Mouse (Mus musculus): ENCODE results near the gene Proca1. TPM values are rescaled to one million over a fixed set of nuclear protein-coding genes. Genes with fewer than 3 reads are reported as not detected.

Gene Proca1
- polyA plus RNA-seq, 1 experiment from 2014 or later, result 3.1 TPM

GRCm38 (mm10) chr11:78247012-78247348 is 53.8 kb downstream of the Proca1 start:
- H3K27me3 ChIP-seq, result no peaks in the 10 kb centered on the region
- no peak overlapping the region for H3K9ac ChIP-seq
- peak overlapping the region; percentile 93 for H3K4me3 ChIP-seq
- peaks cover 26% of the 10 kb centered on the region for H3K4me1 ChIP-seq
- H3K9me3 ChIP-seq, result no peaks in the 10 kb centered on the region
- H3K4me2 ChIP-seq, result peak overlapping the region; percentile 61
- no peak overlapping the region for H3K27ac ChIP-seq
- H3K36me3 ChIP-seq, result peaks cover 16% of the 10 kb centered on the region
- no peak for ATAC-seq (ENCODE audit: insufficient number of reproducible peaks, low FRiP score, low TSS enrichment, low read depth)
- WGBS, result 39% methylated on average over 3 of the region's 3 CpGs

DNA sequence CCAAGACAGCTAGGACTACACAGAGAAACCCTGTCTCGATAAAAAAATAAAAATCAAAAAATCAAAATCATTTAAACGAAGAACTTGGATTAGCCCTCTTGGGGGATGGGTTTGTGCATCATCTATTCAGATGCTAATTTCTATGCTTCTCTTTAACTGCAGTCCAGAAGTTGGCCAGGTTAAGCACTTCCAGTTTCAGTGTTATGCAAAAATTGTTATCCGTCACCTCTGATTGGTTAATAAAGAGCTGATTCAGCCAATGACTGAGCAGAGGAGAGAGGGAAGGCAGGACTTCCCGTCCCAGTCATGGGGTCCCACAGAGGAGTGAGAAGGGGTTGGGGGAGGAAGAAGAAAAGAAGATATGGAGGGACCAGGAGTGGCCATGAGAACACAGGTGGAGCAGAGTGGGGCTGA is 54.5 kb downstream of the Proca1 start:
- Histone ChIP-seq H3K4me2 (no peak overlapping the region), H3K9me3 (no peaks in the 10 kb centered on the region), H3K36me3 (peaks cover 23% of the 10 kb centered on the region), H3K27ac (no peak overlapping the region), H3K9ac (no peak overlapping the region), H3K27me3 (no peaks in the 10 kb centered on the region), H3K4me1 (peaks cover 26% of the 10 kb centered on the region), H3K4me3 (no peak overlapping the region)
- 71% methylated on average over 4 of the region's 4 CpGs for WGBS
- no peak for ATAC-seq (ENCODE audit: insufficient number of reproducible peaks, low FRiP score, low TSS enrichment, low read depth)

Small RNA genes lying within 50 kb of the gene (microRNA-seq; reads per million reads assigned to microRNA genes)
- gene Mir7653, result not detected

Other genes starting within 250 kb of the Proca1 start
- gene Phf12, start 210.6 kb upstream of the Proca1 start, polyA plus RNA-seq (2015; fragmentation: Nextera tagmentation; extraction: Ambion mirVana), result 10.7 and 14.1 TPM in 2 replicates
- gene Dhrs13, start 161.1 kb upstream of the Proca1 start, polyA plus RNA-seq (2015; fragmentation: Nextera tagmentation; extraction: Ambion mirVana), result 16.8 and 17.8 TPM in 2 replicates
- gene Flot2, start 155.5 kb upstream of the Proca1 start, polyA plus RNA-seq (2015; fragmentation: Nextera tagmentation; extraction: Ambion mirVana), result 56.1 and 67.6 TPM in 2 replicates
- gene Eral1, start 113.0 kb upstream of the Proca1 start, polyA plus RNA-seq (2015; fragmentation: Nextera tagmentation; extraction: Ambion mirVana), result 30.6 and 33.7 TPM in 2 replicates
- 10.5 and 13.2 TPM in 2 replicates for gene Fam222b, start 98.7 kb upstream of the Proca1 start, polyA plus RNA-seq (2015; fragmentation: Nextera tagmentation; extraction: Ambion mirVana)
- 65.6 and 67.0 TPM in 2 replicates for gene Traf4, start 27.8 kb upstream of the Proca1 start, polyA plus RNA-seq (2015; fragmentation: Nextera tagmentation; extraction: Ambion mirVana)
- 15.4 and 16.2 TPM in 2 replicates for gene Nek8, start 16.7 kb upstream of the Proca1 start, polyA plus RNA-seq (2015; fragmentation: Nextera tagmentation; extraction: Ambion mirVana)
- 31.3 and 32.0 TPM in 2 replicates for gene Tlcd1, start 16.7 kb upstream of the Proca1 start, polyA plus RNA-seq (2015; fragmentation: Nextera tagmentation; extraction: Ambion mirVana)
- 1,208 and 1,454 TPM in 2 replicates for gene Rpl23a, start 9.8 kb upstream of the Proca1 start, polyA plus RNA-seq (2015; fragmentation: Nextera tagmentation; extraction: Ambion mirVana)
- gene Rab34, start 5.0 kb upstream of the Proca1 start, polyA plus RNA-seq (2015; fragmentation: Nextera tagmentation; extraction: Ambion mirVana), result 153 and 164 TPM in 2 replicates
- 93.2 and 97.7 TPM in 2 replicates for gene Sdf2, start 52.4 kb downstream of the Proca1 start, polyA plus RNA-seq (2015; fragmentation: Nextera tagmentation; extraction: Ambion mirVana)
- gene Supt6, start 52.6 kb downstream of the Proca1 start, polyA plus RNA-seq (2015; fragmentation: Nextera tagmentation; extraction: Ambion mirVana), result 27.4 and 28.2 TPM in 2 replicates
- 63.3 and 68.8 TPM in 2 replicates for gene 2610507B11Rik, start 68.4 kb downstream of the Proca1 start, polyA plus RNA-seq (2015; fragmentation: Nextera tagmentation; extraction: Ambion mirVana)
- 0.09 TPM in 1 of 2 replicates, not detected in the other for gene BC030499, start 97.4 kb downstream of the Proca1 start, polyA plus RNA-seq (2015; fragmentation: Nextera tagmentation; extraction: Ambion mirVana)
- 26.3 and 29.5 TPM in 2 replicates for gene Spag5, start 108.1 kb downstream of the Proca1 start, polyA plus RNA-seq (2015; fragmentation: Nextera tagmentation; extraction: Ambion mirVana)
- 25.0 and 25.5 TPM in 2 replicates for gene Aldoc, start 129.6 kb downstream of the Proca1 start, polyA plus RNA-seq (2015; fragmentation: Nextera tagmentation; extraction: Ambion mirVana)
- 83.9 and 85.7 TPM in 2 replicates for gene Pigs, start 135.0 kb downstream of the Proca1 start, polyA plus RNA-seq (2015; fragmentation: Nextera tagmentation; extraction: Ambion mirVana)
- gene Unc119, start 150.1 kb downstream of the Proca1 start, polyA plus RNA-seq (2015; fragmentation: Nextera tagmentation; extraction: Ambion mirVana), result 35.8 and 44.3 TPM in 2 replicates
- 3.1 and 3.5 TPM in 2 replicates for gene Foxn1, start 193.2 kb downstream of the Proca1 start, polyA plus RNA-seq (2015; fragmentation: Nextera tagmentation; extraction: Ambion mirVana)
- gene Slc13a2, start 228.8 kb downstream of the Proca1 start, polyA plus RNA-seq (2015; fragmentation: Nextera tagmentation; extraction: Ambion mirVana), result 0.10 TPM in 1 of 2 replicates, not detected in the other